Mouse (Mus musculus) stomach, postnatal 0 days (tissue): Measurements from ENCODE around the gene Masp1. TPM values are rescaled to one million over a fixed set of nuclear protein-coding genes. Genes with fewer than 3 reads are reported as not detected.

ENCODE experiments used
- ATAC-seq: fragments of 200-750 bp; cut with Nextera tagmentation; 2 replicates; pipeline ENCODE4 v1.8.0; 2017; ENCODE audit not compliant: low FRiP score, low TSS enrichment
- DNase-seq: peaks from one replicate; pipeline ENCODE4 v3.0.0-alpha.2; 2016; ENCODE audit warnings: low spot score
- H3K27ac ChIP-seq: fragments of 300-500 bp; sonication (generic); replicated peaks from 2 replicates; pipeline ENCODE4 v1.5.1; 2014; ENCODE audit warnings: mild to moderate bottlenecking, control low read depth
- H3K27me3 ChIP-seq: fragments of 300-500 bp; sonication (generic); 2 replicates; pipeline ENCODE4 v1.6.1; 2014; ENCODE audit warnings: low read length; ENCODE audit not compliant: control insufficient read depth, insufficient read depth
- H3K36me3 ChIP-seq: fragments of 300-500 bp; sonication (generic); 2 replicates; pipeline ENCODE4 v1.6.1; 2014; ENCODE audit warnings: low read length, mixed read lengths; ENCODE audit not compliant: control insufficient read depth, insufficient read depth
- H3K4me1 ChIP-seq: fragments of 300-500 bp; sonication (generic); replicated peaks from 2 replicates; pipeline ENCODE4 v1.6.1; 2014; ENCODE audit warnings: antibody characterized with exemption; ENCODE audit not compliant: control insufficient read depth, insufficient read depth
- H3K4me2 ChIP-seq: fragments of 300-500 bp; sonication (generic); replicated peaks from 2 replicates; pipeline ENCODE4 v1.6.1; 2014; ENCODE audit warnings: low read depth, mild to moderate bottlenecking, control low read depth, moderate library complexity
- H3K4me3 ChIP-seq: fragments of 300-500 bp; sonication (generic); 2 replicates; pipeline ENCODE4 v1.5.1; 2014; ENCODE audit warnings: low read depth, low read length, control low read depth
- H3K9ac ChIP-seq: fragments of 300-500 bp; sonication (generic); 2 replicates; pipeline ENCODE4 v1.6.1; 2014; ENCODE audit warnings: mild to moderate bottlenecking, low read length, control low read depth, mixed read lengths
- H3K9me3 ChIP-seq: fragments of 300-500 bp; sonication (generic); 2 replicates; pipeline ENCODE4 v1.6.1; 2016; ENCODE audit warnings: low read length; ENCODE audit not compliant: control insufficient read depth
- CTCF ChIP-seq: IDR thresholded peaks from 2 replicates; pipeline ENCODE4 v1.5.1; 2016; ENCODE audit warnings: antibody characterized with exemption, low read depth, mild to moderate bottlenecking, moderate library complexity
- EP300 ChIP-seq: optimal IDR thresholded peaks from 2 replicates; pipeline ENCODE3; 2016; ENCODE audit warnings: antibody characterized with exemption
- WGBS: fragments of 180-500 bp; shearing (Covaris S2); extraction: QIAGEN DNeasy Blood & Tissue Kit; methylation state at CpG from one replicate; pipeline ENCODE4 v1.1.7; 2014; 5-methylcytosine and 5-hydroxymethylcytosine counted together
- polyA plus RNA-seq: library from polyadenylated mRNA; unstranded; fragments of >200 nt; fragmentation: Nextera tagmentation; extraction: Ambion mirVana; gene quantifications from 2 replicates; pipeline ENCODE4 v1.2.1, GENCODE M21; 2015

Gene Masp1
- polyA plus RNA-seq, 1 experiment from 2014 or later, result 0.68 TPM

GRCm38 (mm10) chr16:23450816-23451215, 69.8 kb downstream of the Masp1 start:
- DNase-seq (no peak), ATAC-seq (no peak)
- no peak overlapping the region for H3K9ac ChIP-seq
- no peaks in the 10 kb centered on the region for H3K4me1 ChIP-seq
- H3K27ac ChIP-seq, result no peak overlapping the region
- H3K36me3 ChIP-seq, result no peaks in the 10 kb centered on the region
- no peak overlapping the region for H3K4me3 ChIP-seq
- no peaks in the 10 kb centered on the region for H3K27me3 ChIP-seq
- WGBS, result 84% methylated on average over 4 of the region's 4 CpGs
- H3K4me2 ChIP-seq, result no peak overlapping the region
- TF ChIP-seq EP300, result no peak
- TF ChIP-seq CTCF, result no peak
- no peaks in the 10 kb centered on the region for H3K9me3 ChIP-seq

DNA sequence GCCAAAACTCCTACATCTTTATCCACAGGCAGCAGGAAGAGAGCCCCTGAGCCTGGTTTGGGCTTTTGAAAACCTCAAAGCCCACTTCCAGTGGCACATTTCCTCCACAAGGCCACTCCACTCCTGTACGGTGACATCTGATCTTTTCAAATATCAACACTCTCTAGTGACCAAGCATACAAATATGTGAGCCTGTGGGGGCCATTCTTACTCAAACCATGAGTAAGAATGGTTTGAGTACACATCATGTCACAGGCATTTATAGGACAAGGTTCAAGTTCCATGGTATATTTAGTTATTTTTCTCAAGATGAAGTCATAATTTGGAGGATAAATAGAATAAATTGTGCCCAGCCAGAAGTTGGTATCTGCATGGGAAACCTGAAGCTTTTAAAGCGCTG, 70.7 kb downstream of the Masp1 start:
- H3K27me3 ChIP-seq, result no peaks in the 10 kb centered on the region
- no peak overlapping the region for H3K9ac ChIP-seq
- H3K27ac ChIP-seq, result no peak overlapping the region
- ATAC-seq (no peak), DNase-seq (no peak)
- H3K4me1 ChIP-seq, result no peaks in the 10 kb centered on the region
- TF ChIP-seq EP300 (no peak), CTCF (no peak)
- no peaks in the 10 kb centered on the region for H3K36me3 ChIP-seq
- no peak overlapping the region for H3K4me2 ChIP-seq
- WGBS, result 79% methylated on average over 2 of the region's 2 CpGs
- H3K4me3 ChIP-seq, result no peak overlapping the region
- H3K9me3 ChIP-seq, result no peaks in the 10 kb centered on the region

GRCm38 (mm10) chr16:23444231-23444630, 76.4 kb downstream of the Masp1 start:
- WGBS, result 85% methylated on average over 4 of the region's 4 CpGs
- DNase-seq, result no peak
- Histone ChIP-seq H3K36me3 (no peaks in the 10 kb centered on the region), H3K27me3 (no peaks in the 10 kb centered on the region), H3K9me3 (no peaks in the 10 kb centered on the region), H3K4me3 (no peak overlapping the region), H3K9ac (no peak overlapping the region), H3K4me2 (no peak overlapping the region), H3K27ac (no peak overlapping the region), H3K4me1 (no peaks in the 10 kb centered on the region)
- no peak for ATAC-seq
- TF ChIP-seq EP300, result no peak
- TF ChIP-seq CTCF, result no peak

DNA sequence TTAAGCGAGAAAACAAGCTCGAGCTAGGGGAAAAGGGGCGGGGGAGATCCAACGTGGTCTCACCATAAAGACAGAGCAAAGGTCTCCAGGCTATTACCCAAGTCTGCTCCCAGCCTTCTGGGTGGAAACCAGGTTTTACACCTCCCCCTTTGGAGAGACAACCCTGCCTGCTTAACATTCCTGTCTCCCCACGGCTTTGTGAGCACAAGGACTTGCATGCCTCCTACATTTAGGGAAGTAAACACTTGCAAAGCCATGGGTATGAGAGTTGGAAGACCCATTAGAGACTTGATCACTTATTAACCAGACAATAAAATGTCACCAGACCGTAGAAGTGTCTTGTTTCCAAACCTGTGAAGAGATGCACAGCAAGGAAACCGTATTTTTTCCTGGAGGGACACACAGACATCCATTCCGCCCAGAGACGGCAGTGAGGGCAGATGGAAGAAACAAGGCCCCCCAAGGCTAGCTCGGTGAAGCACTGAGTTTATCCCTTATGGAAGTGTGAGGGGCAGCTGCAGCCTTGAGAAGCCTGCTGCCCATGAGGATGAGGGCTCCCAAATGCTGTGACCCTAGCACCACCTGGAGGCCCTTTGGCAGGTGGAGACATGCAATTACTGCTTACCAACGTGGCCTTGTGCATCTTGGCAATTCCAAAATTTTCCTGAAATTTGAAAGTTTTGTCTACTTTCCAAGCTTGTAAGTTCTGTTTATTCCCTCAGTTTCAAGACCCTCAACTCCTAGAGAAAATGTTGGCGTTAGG, 83.0 kb downstream of the Masp1 start:
- H3K4me1 ChIP-seq, result no peaks in the 10 kb centered on the region
- no peaks in the 10 kb centered on the region for H3K27me3 ChIP-seq
- H3K9ac ChIP-seq, result no peak overlapping the region
- no peak for TF ChIP-seq EP300
- TF ChIP-seq CTCF, result peak; percentile 49
- H3K4me3 ChIP-seq, result no peak overlapping the region
- WGBS, result 52% methylated on average over 12 of the region's 12 CpGs
- DNase-seq (no peak), ATAC-seq (no peak)
- H3K4me2 ChIP-seq, result no peak overlapping the region
- no peak overlapping the region for H3K27ac ChIP-seq
- H3K9me3 ChIP-seq, result no peaks in the 10 kb centered on the region
- no peaks in the 10 kb centered on the region for H3K36me3 ChIP-seq

DNA sequence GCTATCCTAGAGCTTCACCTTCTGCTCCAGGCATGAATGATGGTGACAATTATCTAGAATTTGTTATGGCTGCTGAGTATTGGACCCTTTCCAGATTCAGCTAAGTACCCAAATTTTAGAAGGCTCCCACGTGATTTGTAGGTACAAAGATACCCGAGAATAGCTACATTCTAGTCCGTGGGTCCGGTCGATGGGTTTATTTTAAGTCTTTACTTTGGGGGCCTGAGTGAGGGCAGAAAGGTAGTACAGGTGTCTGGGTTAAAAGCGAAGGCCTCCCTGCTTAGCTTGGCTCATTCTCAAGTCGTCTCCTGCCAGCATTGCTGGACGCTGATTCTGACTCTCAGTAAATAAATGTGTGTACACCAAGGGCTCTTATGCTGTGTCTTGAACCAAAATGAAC, 90.6 kb downstream of the Masp1 start:
- Histone ChIP-seq H3K9me3 (no peaks in the 10 kb centered on the region), H3K4me3 (no peak overlapping the region), H3K4me2 (no peak overlapping the region), H3K36me3 (no peaks in the 10 kb centered on the region), H3K27ac (no peak overlapping the region), H3K4me1 (no peaks in the 10 kb centered on the region), H3K27me3 (no peaks in the 10 kb centered on the region), H3K9ac (no peak overlapping the region)
- DNase-seq (no peak), ATAC-seq (no peak)
- 63% methylated on average over 8 of the region's 8 CpGs for WGBS
- TF ChIP-seq CTCF (no peak), EP300 (no peak)

- ATAC-seq (no peak), DNase-seq (no peak)
- WGBS, result 74% methylated on average over 7 of the region's 7 CpGs
- Histone ChIP-seq H3K4me1 (no peaks in the 10 kb centered on the region), H3K4me3 (no peak within 1 kb of the TSS), H3K9me3 (no peaks in the 10 kb centered on the region), H3K36me3 (no peaks in the 10 kb centered on the region), H3K4me2 (no peak within 1 kb of the TSS), H3K9ac (no peak within 1 kb of the TSS), H3K27me3 (no peaks in the 10 kb centered on the region), H3K27ac (no peak within 1 kb of the TSS)
- TF ChIP-seq EP300, result no peak
- no peak for TF ChIP-seq CTCF
These were observed 91.8 kb downstream of the Masp1 start, which contains the start of gene Rtp1 for GRCm38 (mm10) chr16:23428647-23429319. Gene Rtp1 (plus strand): TSS chr16:23429133.
